Mouse (Mus musculus) adrenal gland, adult (tissue): Measurements from ENCODE around the gene Vmn1r177.
"Not testable (repeated sequence)": the region's sequence is repeated elsewhere in the genome, so short reads cannot be mapped to it uniquely, and the experiment has no call there.

Source experiments
- DNase-seq, 2 experiments: peaks; one replicate each; pipeline ENCODE4 v3.0.0; 2022 to 2023; ENCODE audit warnings: low spot score in 1 of 2; ENCODE audit not compliant: inconsistent age in 2 of 2

The Vmn1r177 gene

GRCm38 (mm10) chr7:23866349-23866748, at the start of gene Vmn1r177:
Vmn1r177 (minus strand) TSS chr7:23866449.
- DNase-seq = not testable (repeated sequence)

- DNase-seq = no peak
Measured at GRCm38 (mm10) chr7:23891709-23892108, 25.5 kb upstream of the Vmn1r177 start, which contains the start of gene Vmn1r178. Vmn1r178 (plus strand) TSS chr7:23892009.

DNA sequence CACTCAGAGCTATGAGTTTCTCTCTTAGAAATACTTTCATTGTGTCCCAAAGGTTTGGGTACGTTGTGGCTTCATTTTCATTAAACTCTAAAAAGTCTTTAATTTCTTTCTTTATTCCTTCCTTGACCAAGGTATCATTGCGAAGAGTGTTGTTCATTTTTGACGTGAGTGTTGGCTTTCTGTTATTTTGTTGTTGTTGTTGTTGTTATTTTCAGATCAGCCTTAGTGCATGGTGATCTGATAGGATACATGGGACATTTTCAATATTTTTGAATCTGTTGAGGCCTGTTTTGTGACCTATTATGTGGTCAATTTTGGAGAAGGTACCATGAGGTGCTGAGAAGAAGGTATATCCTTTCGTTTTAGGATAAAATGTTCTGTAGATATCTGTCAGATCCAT, 10.7 kb upstream of the Vmn1r177 start:
- DNase-seq = not testable (repeated sequence)

- not testable (repeated sequence) for DNase-seq
Measured at GRCm38 (mm10) chr7:23837272-23837671, 29.0 kb downstream of the Vmn1r177 start, which contains the start of gene Vmn1r176. Vmn1r176 (minus strand) TSS chr7:23837372.
